Mouse (Mus musculus): ENCODE data around the gene Irf8.

DNA sequence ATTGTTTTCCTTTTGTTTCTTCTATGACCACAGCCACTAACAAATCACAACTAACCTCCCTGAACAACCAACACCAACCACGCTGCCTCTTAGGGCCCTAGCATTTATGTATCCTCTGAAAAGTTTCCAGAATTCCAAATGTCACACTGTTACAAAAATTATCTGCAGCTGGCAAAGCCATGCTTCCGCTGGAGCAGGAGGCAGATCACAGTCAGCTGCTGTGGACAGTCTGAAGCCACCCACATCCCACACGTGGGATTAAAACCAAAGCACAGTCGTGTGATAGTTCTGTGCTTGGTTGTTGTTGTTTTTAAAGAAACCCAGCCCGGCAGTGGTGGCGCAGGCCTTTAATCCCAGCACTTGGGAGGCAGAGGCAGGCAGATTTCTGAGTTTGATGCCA is 37.1 kb upstream of the Irf8 start:
- TF ChIP-seq SMC3 (IDR thresholded peaks at IDR 0.05; ENCODE audit: low read depth, low read length), result no peak
- no peak for TF ChIP-seq POLR2A (IDR thresholded peaks at IDR 0.05; ENCODE audit: control insufficient read depth in 1 of 2, insufficient read depth in 1 of 2, low read depth in 1 of 2, low read length in 2 of 2, poor library complexity in 1 of 2)

All from MEL (cell line).